Mouse (Mus musculus): ENCODE data around the gene Prss43.

GRCm38 (mm10) chr9:110826390-110826789 is at the start of gene Prss43:
- TF ChIP-seq POLR2A (IDR thresholded peaks at IDR 0.05; ENCODE audit: borderline replicate concordance, control insufficient read depth, low read depth, low read length) (no peak), CTCF (IDR thresholded peaks at IDR 0.05; ENCODE audit: control insufficient read depth, insufficient read depth, low read length) (no peak)

Measured in bone marrow, adult 2 months (tissue).